Mouse (Mus musculus) heart, embryonic 12.5 days (tissue): ENCODE data around the gene Castor1. TPM values are rescaled to one million over a fixed set of nuclear protein-coding genes. Genes with fewer than 3 reads are reported as not detected.

ENCODE experiments used
- ATAC-seq: fragments of 200-750 bp; cut with Nextera tagmentation; 2 replicates; pipeline ENCODE4 v1.8.0; 2017; ENCODE audit warnings: moderate TSS enrichment, moderate library complexity; ENCODE audit not compliant: insufficient number of reproducible peaks, low FRiP score
- H3K27ac ChIP-seq: fragments of 300-500 bp; sonication (generic); 2 replicates; pipeline ENCODE4 v1.5.1; 2016; ENCODE audit warnings: mild to moderate bottlenecking, moderate library complexity; ENCODE audit not compliant: poor library complexity, severe bottlenecking
- H3K27me3 ChIP-seq: fragments of 300-500 bp; sonication (generic); replicated peaks from 2 replicates; pipeline ENCODE4 v1.6.1; 2016; ENCODE audit warnings: mild to moderate bottlenecking, moderate library complexity
- H3K36me3 ChIP-seq: fragments of 300-500 bp; sonication (generic); 2 replicates; pipeline ENCODE4 v1.6.1; 2016; ENCODE audit warnings: mild to moderate bottlenecking, moderate library complexity
- H3K4me1 ChIP-seq: fragments of 300-500 bp; sonication (generic); replicated peaks from 2 replicates; pipeline ENCODE4 v1.6.1; 2016; ENCODE audit warnings: mild to moderate bottlenecking
- H3K4me2 ChIP-seq: fragments of 300-500 bp; sonication (generic); 2 replicates; pipeline ENCODE4 v1.6.1; 2016; ENCODE audit warnings: mild to moderate bottlenecking, moderate library complexity
- H3K4me3 ChIP-seq: fragments of 300-500 bp; sonication (generic); 2 replicates; pipeline ENCODE4 v1.5.1; 2016; ENCODE audit warnings: mild to moderate bottlenecking
- H3K9ac ChIP-seq: fragments of 300-500 bp; sonication (generic); 2 replicates; pipeline ENCODE4 v1.6.1; 2016; ENCODE audit warnings: mild to moderate bottlenecking, moderate library complexity
- H3K9me3 ChIP-seq: fragments of 300-500 bp; sonication (generic); replicated peaks from 2 replicates; pipeline ENCODE4 v1.6.1; 2016; ENCODE audit warnings: mild to moderate bottlenecking, moderate library complexity
- WGBS: fragments of 180-500 bp; shearing (Covaris S2); methylation state at CpG from one replicate; pipeline ENCODE4 v1.1.7; 2016; 5-methylcytosine and 5-hydroxymethylcytosine counted together
- polyA plus RNA-seq: library from polyadenylated mRNA; unstranded; fragments of >200 nt; fragmentation: Nextera tagmentation; extraction: Ambion mirVana; gene quantifications from 2 replicates; pipeline ENCODE4 v1.2.1, GENCODE M21; 2016

Gene Castor1
- polyA plus RNA-seq, 1 experiment from 2014 or later, result 3.8 TPM

- Histone ChIP-seq H3K36me3 (no peaks in the 10 kb centered on the region), H3K27me3 (peaks cover 13% of the 10 kb centered on the region; the same call in 1 of the 2 replicates), H3K4me2 (no peak overlapping the region), H3K27ac (no peak overlapping the region), H3K4me1 (peaks cover 12% of the 10 kb centered on the region), H3K4me3 (no peak overlapping the region), H3K9me3 (no peaks in the 10 kb centered on the region), H3K9ac (no peak overlapping the region)
- ATAC-seq, result no peak
- WGBS, result 73% methylated on average over 17 of the region's 17 CpGs
Observed at GRCm38 (mm10) chr11:4222046-4222950, 4.3 kb downstream of the Castor1 start.

- Histone ChIP-seq H3K27me3 (peaks cover 16% of the 10 kb centered on the region; the same call in 1 of the 2 replicates), H3K4me3 (peak overlapping the region; percentile 6; the same call in 1 of the 2 replicates), H3K36me3 (no peaks in the 10 kb centered on the region), H3K9me3 (no peaks in the 10 kb centered on the region), H3K4me1 (peaks cover 8% of the 10 kb centered on the region), H3K9ac (no peak overlapping the region), H3K4me2 (0 out of 2 replicates have a peak overlapping the region, but pooled peaks have one; percentile 13), H3K27ac (no peak overlapping the region; the same call in 1 of the 2 replicates)
- ATAC-seq, result peak; percentile 89
- 27% methylated on average over 5 of the region's 7 CpGs for WGBS
Observed at GRCm38 (mm10) chr11:4223393-4224188, 5.6 kb downstream of the Castor1 start.

GRCm38 (mm10) chr11:4224223-4224622, 6.2 kb downstream of the Castor1 start:
- WGBS, result 28% methylated on average over 2 of the region's 2 CpGs
- Histone ChIP-seq H3K9ac (no peak overlapping the region), H3K4me2 (peak overlapping the region; percentile 28; the same call in 1 of the 2 replicates), H3K27me3 (peaks cover 16% of the 10 kb centered on the region; the same call in 1 of the 2 replicates), H3K4me1 (peaks cover 7% of the 10 kb centered on the region), H3K27ac (no peak overlapping the region), H3K36me3 (no peaks in the 10 kb centered on the region), H3K4me3 (peak overlapping the region; percentile 2; the same call in 1 of the 2 replicates), H3K9me3 (no peaks in the 10 kb centered on the region)
- ATAC-seq, result no peak

- no peak overlapping the region for H3K4me3 ChIP-seq
- ATAC-seq, result no peak
- no peaks in the 10 kb centered on the region for H3K9me3 ChIP-seq
- H3K4me2 ChIP-seq, result no peak overlapping the region
- peaks cover 5% of the 10 kb centered on the region; the same call in 1 of the 2 replicates for H3K27me3 ChIP-seq
- H3K4me1 ChIP-seq, result peaks cover 10% of the 10 kb centered on the region
- no peak overlapping the region for H3K27ac ChIP-seq
- H3K36me3 ChIP-seq, result no peaks in the 10 kb centered on the region
- 72% methylated on average over 5 of the region's 5 CpGs for WGBS
- no peak overlapping the region for H3K9ac ChIP-seq
Observed at GRCm38 (mm10) chr11:4226569-4227325, 8.7 kb downstream of the Castor1 start.

- WGBS, result 40% methylated on average over 8 of the region's 8 CpGs
- H3K4me3 ChIP-seq, result no peak overlapping the region
- no peak overlapping the region for H3K9ac ChIP-seq
- H3K27ac ChIP-seq, result no peak overlapping the region
- ATAC-seq, result no peak
- no peak overlapping the region for H3K4me2 ChIP-seq
- no peaks in the 10 kb centered on the region for H3K36me3 ChIP-seq
- no peaks in the 10 kb centered on the region for H3K9me3 ChIP-seq
- H3K4me1 ChIP-seq, result peaks cover 9% of the 10 kb centered on the region
- 0 out of 2 replicates have a peak, but pooled peaks cover 3% of the 10 kb centered on the region for H3K27me3 ChIP-seq
Observed at GRCm38 (mm10) chr11:4228463-4228862, 10.4 kb downstream of the Castor1 start.

- no peak overlapping the region for H3K4me2 ChIP-seq
- no peak for ATAC-seq
- peaks cover 5% of the 10 kb centered on the region; the same call in 1 of the 2 replicates for H3K4me1 ChIP-seq
- H3K4me3 ChIP-seq, result no peak overlapping the region
- WGBS, result 52% methylated on average over 4 of the region's 4 CpGs
- H3K27ac ChIP-seq, result no peak overlapping the region
- no peak overlapping the region for H3K9ac ChIP-seq
- H3K36me3 ChIP-seq, result no peaks in the 10 kb centered on the region
- 0 out of 2 replicates have a peak, but pooled peaks cover 3% of the 10 kb centered on the region for H3K27me3 ChIP-seq
- no peaks in the 10 kb centered on the region for H3K9me3 ChIP-seq
Observed at GRCm38 (mm10) chr11:4229841-4230240, 11.8 kb downstream of the Castor1 start.

- H3K4me3 ChIP-seq, result no peak overlapping the region
- ATAC-seq, result no peak
- H3K27me3 ChIP-seq, result 0 out of 2 replicates have a peak, but pooled peaks cover 3% of the 10 kb centered on the region
- no peak overlapping the region for H3K27ac ChIP-seq
- H3K9me3 ChIP-seq, result no peaks in the 10 kb centered on the region
- H3K36me3 ChIP-seq, result no peaks in the 10 kb centered on the region
- H3K9ac ChIP-seq, result no peak overlapping the region
- H3K4me1 ChIP-seq, result peaks cover 12% of the 10 kb centered on the region
- 89% methylated on average over 2 of the region's 2 CpGs for WGBS
- no peak overlapping the region for H3K4me2 ChIP-seq
Observed at GRCm38 (mm10) chr11:4231435-4231834, 13.4 kb downstream of the Castor1 start.

- Histone ChIP-seq H3K9ac (no peak overlapping the region), H3K27ac (no peak overlapping the region), H3K4me1 (peaks cover 12% of the 10 kb centered on the region), H3K36me3 (no peaks in the 10 kb centered on the region), H3K9me3 (no peaks in the 10 kb centered on the region), H3K27me3 (0 out of 2 replicates have a peak, but pooled peaks cover 1% of the 10 kb centered on the region), H3K4me3 (no peak overlapping the region), H3K4me2 (no peak overlapping the region)
- peak; percentile 58; the same call in 1 of the 2 replicates for ATAC-seq
- WGBS, result 38% methylated on average over 12 of the region's 12 CpGs
Observed at GRCm38 (mm10) chr11:4232644-4233043, 14.6 kb downstream of the Castor1 start.

GRCm38 (mm10) chr11:4235052-4235655, 17.1 kb downstream of the Castor1 start:
- no peaks in the 10 kb centered on the region for H3K36me3 ChIP-seq
- no peak; the same call in 1 of the 2 replicates for ATAC-seq
- peaks cover 9% of the 10 kb centered on the region for H3K4me1 ChIP-seq
- no peak overlapping the region for H3K4me2 ChIP-seq
- no peaks in the 10 kb centered on the region for H3K27me3 ChIP-seq
- no peak overlapping the region for H3K9ac ChIP-seq
- H3K4me3 ChIP-seq, result no peak overlapping the region
- peaks cover 5% of the 10 kb centered on the region; the same call in 1 of the 2 replicates for H3K9me3 ChIP-seq
- 82% methylated on average over 6 of the region's 6 CpGs for WGBS
- H3K27ac ChIP-seq, result no peak overlapping the region
